Mouse (Mus musculus) layer of hippocampus, postnatal 36 days (tissue): ENCODE measurements around the gene Zfp827. TPM values are rescaled to one million over a fixed set of nuclear protein-coding genes. Genes with fewer than 3 reads are reported as not detected.

Experiments used
- DNase-seq, 2 experiments: peaks; one replicate each; pipeline ENCODE4 v3.0.0; 2022
- total RNA-seq, 2 experiments: library from RNA; stranded (reverse); gene quantifications; 2 replicates each; pipeline ENCODE4 v1.2.3; 2021

Zfp827 gene
- 10 to 100 TPM; 30.3 to 32.3 TPM for total RNA-seq

DNA sequence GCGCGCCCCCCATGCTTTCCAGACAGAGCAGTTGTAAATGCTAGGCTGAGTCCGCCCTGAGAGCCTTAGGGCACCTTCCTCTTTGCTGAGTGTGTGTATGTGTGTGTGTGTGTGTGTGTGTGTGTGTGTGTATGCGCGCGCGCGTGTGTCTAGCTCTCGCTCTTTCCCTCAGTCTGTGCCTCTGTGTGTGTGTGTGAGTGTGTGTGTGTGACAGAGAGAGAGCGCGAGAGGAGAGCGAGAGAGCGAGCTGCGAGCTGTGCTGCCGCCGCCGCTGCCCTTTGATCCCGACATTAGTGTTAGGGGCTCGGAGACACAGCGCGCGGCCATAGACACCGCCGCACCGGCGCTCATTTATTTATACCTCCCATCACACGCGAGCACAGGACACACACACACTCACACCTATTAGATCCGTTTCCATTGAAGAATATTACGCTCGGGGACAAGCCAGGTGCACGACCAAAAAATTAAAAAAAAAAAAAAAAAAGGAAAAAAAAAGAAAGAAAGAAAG, at the start of gene Zfp827:
Gene Zfp827 (plus strand): TSS at position 461 of the 511 bp plus-strand sequence.
- peak; percentile 64 to 66 for DNase-seq

DNA sequence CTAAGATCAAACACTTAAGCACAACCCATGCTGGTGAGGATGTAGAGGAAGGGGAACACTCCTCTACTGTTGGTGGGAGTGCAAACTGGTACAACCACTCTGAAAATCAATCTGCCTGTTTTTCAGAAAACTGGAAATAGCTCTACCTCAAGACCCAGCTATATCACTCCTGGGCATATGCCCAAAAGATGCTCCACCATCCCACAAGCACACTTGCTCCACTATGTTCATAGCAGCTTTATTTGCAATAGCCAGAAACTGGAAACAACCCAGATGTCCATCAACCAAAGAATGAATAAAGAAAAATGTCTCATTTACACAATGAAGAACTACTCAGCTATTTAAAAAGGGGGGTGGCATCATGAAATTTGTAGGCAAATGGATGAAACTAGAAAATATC, 23.9 kb upstream of the Zfp827 start:
- DNase-seq: peak in 1 of 2 experiments; percentile 4

GRCm38 (mm10) chr8:79015061-79015460, 13.2 kb upstream of the Zfp827 start:
- DNase-seq: no peak

GRCm38 (mm10) chr8:79016076-79016475, 12.2 kb upstream of the Zfp827 start:
- DNase-seq: no peak

GRCm38 (mm10) chr8:79016583-79016982, 11.7 kb upstream of the Zfp827 start:
- no peak for DNase-seq

DNA sequence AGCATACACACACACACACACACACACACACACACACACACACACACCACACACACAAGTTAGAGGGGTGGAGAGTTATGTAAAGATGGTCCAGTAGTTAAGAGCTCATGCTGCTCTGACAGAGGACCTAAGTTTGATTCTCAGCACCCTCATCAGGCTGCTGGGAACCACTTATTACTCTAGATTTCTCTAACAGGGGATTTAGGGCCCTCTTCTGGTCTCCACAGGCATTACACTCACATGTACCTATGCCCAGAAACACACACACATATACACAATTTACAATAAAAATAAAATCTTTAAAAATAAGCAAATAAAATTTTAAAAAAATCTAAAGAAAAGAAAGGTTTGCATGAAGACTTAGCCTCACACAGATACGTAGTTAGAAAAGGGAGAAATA, 4.3 kb upstream of the Zfp827 start:
- DNase-seq: no peak

GRCm38 (mm10) chr8:79027319-79027718, 918 bp upstream of the Zfp827 start:
- no peak for DNase-seq

DNA sequence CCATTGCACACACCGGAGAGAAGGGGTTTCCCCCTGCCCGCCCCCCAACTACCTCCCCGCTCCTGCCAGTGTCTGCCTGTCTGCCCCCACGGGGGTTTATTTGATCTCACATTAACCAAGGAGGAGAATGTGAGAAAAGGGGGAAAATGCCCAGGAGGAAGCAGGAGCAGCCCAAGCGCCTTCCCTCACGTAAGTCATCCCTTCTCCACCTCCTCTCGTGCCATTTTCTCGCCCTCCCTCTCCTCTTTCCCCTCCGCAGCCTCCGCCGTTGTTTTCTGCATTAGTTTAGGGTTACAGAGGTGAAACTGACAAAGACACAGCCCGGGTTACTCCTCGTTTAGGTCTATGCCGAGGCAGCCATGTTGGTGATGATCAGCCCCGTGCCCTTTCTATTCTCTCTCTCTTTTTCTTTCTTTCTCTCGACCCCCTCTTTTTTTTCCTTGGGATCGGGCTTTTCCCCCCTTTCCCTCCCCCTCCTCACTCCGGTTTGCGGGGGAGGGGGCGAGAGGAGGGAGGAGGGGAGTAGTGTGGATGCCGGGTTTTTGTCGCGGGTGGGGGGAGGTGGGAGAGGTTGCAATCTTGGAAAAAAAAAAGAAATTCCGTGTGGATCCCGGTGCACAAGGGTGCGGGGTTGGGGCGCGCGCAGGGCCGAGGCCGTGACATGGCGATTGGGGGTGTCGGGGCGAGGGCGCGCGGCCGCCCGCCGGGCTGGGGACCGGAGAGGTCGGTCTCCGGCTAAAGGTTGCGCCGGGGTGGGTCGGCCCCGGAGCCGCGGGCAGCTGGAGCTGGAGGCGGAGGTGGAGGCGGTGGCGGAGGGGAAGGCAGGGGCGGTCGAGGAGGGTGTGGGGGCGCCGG, 531 bp downstream of the Zfp827 start:
- DNase-seq: peak; percentile 42 to 59

GRCm38 (mm10) chr8:79029396-79030325, 1.4 kb downstream of the Zfp827 start:
- DNase-seq: peak; percentile 68

DNA sequence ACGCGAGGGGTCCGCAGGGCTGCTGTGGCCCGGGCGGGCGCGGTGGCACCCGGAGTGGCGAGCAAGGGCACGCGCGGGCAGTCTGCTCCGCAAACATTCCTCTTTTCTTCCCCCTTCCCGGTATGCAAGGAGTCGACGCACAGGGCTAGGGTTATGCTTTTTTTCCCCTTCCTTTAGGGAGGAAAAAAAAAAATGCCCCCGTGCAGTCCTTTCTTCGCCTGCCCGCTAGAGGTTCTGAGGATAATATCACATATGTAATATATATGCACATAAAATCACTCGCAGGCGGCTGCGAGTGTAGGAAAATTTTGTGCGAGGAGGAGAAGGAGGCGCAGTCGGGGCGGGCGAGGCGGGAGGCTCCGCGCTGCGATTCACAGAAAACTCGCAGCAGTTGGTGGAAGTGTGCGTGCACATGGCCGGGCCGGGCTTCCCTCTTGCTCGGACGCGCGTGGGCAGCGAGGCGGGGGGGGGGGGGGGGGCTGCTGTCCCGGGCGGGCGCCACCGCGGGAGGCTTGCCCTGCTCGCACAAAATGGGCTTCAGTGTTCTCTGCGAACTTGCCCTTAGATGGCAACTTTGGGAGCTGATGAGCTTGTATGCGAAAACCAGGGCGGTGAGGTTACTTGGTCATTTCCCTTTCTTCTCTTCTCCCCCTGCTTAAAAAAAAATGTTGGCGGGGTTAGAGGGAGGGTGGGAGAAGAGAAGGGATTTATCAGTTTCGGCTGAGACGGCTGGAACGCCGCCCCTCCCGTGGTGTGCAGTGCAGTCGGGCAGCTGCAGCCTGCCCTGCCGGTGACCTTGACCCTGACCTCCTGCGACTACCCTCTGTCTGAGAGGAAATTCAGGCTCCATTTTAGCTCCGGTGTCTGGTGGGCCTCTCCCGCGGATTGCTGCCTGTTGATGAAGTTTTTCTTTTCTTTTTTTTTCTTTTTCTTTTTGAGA, 2.4 kb downstream of the Zfp827 start:
- peak; percentile 35 to 50 for DNase-seq

- no peak for DNase-seq
Observed at GRCm38 (mm10) chr8:79037532-79037931, 9.3 kb downstream of the Zfp827 start.

GRCm38 (mm10) chr8:79037991-79038390, 9.8 kb downstream of the Zfp827 start:
- peak; percentile 9 to 27 for DNase-seq

DNA sequence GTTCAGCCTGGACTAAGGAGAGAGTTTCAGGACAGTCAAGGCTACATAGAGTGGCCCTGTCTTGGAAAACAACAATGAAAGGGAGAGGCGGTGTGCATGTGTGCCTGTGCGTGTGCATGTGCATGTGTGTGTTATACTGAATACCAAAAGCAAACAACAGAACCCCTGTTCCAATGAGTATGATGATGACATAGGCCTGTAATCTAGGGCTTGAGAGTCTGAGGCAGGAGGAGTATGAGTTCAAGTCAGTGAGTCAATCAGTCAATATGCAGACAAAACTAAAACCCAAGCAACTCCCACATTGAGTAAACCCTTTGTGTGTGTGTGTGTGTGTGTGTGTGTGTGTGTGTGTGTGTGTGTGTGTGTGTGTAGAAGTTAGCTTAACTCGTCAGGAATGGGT, 13.2 kb downstream of the Zfp827 start:
- no peak for DNase-seq

GRCm38 (mm10) chr8:79042252-79042651, 14.0 kb downstream of the Zfp827 start:
- no peak for DNase-seq

DNA sequence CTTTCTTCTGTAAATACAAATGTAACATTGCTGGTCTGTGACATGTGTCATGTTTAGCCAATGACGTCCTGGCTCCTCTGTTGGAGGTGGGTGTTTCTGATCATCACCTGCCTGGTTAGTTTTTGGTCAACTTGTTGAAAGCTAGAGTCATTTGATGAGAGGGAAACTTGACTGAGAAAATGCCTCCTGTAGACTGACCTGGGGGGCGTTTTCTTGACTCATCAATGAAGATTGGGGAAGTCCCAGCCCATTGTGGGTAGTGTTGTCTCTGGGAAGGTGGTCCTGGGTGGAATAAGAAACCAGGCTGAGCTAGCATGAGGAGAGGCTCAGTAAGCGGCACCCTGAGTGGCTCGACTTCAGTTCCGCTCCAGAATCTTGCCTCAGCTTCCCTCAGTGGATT, 16.4 kb downstream of the Zfp827 start:
- no peak for DNase-seq

DNA sequence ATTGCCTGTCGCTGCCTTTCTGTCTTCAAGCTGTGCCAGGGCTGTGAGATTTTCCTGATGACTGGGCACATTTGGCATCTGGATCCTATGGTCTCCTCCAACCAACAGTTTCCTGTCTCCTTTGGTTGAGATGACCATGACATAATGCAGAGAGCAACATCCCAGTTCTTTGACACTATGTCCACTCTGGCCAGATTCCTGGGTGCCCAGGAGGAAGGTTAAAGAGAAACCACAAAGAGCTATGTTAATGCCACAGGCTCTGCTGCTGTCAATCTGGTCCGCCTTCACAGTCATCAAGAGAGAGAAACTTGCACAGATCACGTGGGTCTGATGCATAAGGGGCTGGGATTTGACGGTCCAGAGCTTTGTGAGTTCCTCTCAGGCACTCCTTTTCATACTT, 18.4 kb downstream of the Zfp827 start:
- no peak for DNase-seq

DNA sequence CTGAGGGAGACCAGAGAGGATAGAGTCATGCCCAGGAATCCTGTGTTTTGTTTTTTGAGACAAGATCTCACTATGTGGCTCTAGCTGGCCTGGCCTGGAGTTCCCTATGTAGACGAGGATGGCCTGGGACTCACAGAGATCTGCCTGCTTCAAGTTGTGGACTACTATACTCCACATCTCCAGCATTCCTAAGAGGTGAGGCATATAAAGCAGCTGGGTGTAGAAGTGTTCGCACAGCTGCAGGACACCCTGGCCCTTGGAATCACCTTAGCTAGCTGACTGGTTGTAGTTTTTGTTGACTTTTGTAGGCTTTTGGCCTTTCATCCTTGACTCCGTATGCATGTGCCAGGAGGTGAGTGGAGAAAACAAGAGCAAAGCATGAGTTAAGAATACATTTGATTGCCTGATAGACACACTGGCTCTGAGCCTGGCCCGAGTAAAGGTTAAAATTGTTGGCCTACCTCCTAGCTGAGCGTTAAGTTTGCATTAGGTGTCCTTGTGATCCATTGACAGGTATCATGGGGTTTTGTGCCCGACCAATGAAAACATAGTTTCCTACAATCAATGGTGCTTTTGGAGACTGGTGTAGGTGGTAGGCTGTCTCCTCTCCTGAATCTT, 20.3 kb downstream of the Zfp827 start:
- DNase-seq: no peak

DNA sequence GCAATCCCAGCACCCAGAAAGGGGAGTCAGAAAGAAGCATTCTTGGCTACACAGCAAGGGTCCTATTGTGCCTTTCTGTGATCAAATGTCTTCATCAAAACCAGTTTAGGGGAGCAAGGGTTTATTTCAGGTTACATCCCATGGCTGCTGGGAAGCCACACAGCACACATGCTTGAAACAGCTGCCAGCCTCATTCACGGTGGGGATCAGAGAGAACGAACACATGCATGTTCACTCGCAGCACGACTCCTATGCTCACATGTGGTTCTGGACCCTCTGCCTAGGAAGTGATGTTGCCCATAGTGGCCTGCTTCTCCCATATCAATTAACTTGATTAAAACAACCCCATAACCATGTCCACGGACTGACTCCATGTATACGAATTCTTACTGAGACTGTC, 26.0 kb downstream of the Zfp827 start:
- DNase-seq: no peak

- no peak for DNase-seq
Observed at GRCm38 (mm10) chr8:79057179-79057578, 28.9 kb downstream of the Zfp827 start.

GRCm38 (mm10) chr8:79059361-79059760, 31.1 kb downstream of the Zfp827 start:
- no peak for DNase-seq

GRCm38 (mm10) chr8:79060013-79060609, 31.9 kb downstream of the Zfp827 start:
- DNase-seq: no peak
